Mouse (Mus musculus) lung, adult 2 months (tissue): ENCODE measurements around the gene C2cd4d.

Source experiments
- CTCF ChIP-seq: fragments of 200-500 bp; IDR thresholded peaks from 2 replicates; pipeline ENCODE4 v1.5.1; 2011; ENCODE audit warnings: mild to moderate bottlenecking, low read length, control low read depth; ENCODE audit not compliant: insufficient read depth
- POLR2A ChIP-seq: fragments of 200-500 bp; IDR thresholded peaks from 2 replicates; pipeline ENCODE4 v1.6.1; 2011; ENCODE audit warnings: low read depth, mild to moderate bottlenecking, control low read depth, low read length, borderline replicate concordance; ENCODE audit errors: extremely low read depth

DNA sequence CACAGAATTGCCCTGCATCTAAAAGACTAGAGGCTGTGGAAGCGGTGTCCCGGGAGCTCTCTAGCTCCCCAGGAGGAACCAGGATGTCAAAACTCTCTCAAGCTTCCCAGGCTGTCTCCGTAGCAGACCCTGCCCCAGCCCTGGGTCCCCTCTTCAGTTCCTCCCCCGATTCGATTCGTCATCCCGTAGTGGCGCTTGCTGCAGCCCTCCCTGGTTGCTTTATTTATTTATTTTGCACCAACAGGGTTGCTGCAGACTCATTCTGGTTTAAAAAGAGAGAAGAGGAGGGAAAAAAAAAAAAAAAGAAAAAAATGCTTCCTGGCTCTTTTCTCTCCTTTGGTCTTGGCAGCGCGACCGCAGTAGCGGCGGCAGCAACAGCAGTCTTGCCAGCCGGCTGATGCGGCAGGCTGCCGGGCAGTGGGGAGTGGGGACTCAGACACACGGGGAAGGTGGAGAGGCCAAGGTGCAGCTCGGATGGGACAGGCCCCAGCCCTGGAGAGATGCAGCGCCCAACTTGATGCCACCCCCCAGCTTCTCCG lies 36.8 kb downstream of the C2cd4d start:
- TF ChIP-seq POLR2A (no peak), CTCF (no peak)
